In the genomic region with DNA sequence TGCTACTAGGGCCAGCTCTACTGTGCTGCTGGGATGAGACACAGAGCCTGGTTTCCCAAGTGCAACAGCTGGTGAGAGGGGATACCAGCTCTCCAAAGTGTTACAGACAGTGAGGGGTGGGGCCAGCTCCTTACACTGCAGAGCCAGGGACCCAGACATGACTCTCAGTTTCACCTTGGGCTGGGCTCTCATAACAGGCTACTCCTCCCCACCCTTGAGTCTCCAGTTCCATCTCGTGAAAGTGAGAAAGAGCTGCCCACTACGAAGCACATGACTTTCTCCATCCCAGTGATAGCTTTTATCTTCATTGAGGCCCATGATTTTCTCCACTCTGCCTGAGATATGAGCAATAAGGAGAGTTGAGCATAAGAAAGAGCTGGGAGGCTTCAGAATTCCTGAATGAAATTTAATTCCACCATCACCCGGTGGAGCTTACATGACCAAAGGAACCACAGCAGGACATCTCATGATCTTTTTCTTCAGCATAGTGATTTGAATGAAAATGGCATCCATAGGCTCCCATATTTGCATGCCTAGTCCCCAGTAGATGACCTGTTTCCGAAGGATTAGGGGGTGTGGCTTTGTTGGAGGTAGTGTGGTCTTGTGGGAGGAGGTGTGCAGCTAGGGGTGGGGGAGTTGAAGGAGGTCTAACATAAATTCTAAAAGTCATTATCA, we compare ENCODE assay signal across 17 mouse cellular contexts.
"Had no signal": no experiment of that assay in that cellular context is flagged by ENCODE, and none has a peak within 500 bp of the region (broad histone marks: within the 10 kb centered on the region; RNA-seq: fewer than 3 reads in every experiment).

No protein-coding gene starts in this region.

- H3K9ac ChIP-seq: liver, embryonic 13.5 days; midbrain, embryonic 15.5 days; neural tube, embryonic 12.5 days had no signal

- DNase-seq: kidney, adult 2 months; kidney, postnatal 25 days; layer of hippocampus, adult 9-11 months; layer of hippocampus, postnatal 36 days; liver, embryonic 13.5 days; lung, adult 2 months; lung, postnatal 36 days; thymus, adult 2 months; thymus, postnatal 25 days had no signal

- H3K36me3 ChIP-seq: liver, embryonic 13.5 days; midbrain, embryonic 10.5 days; midbrain, embryonic 15.5 days; neural tube, embryonic 12.5 days had no signal

- H3K9me3 ChIP-seq: liver, embryonic 13.5 days; midbrain, embryonic 10.5 days; midbrain, embryonic 15.5 days; neural tube, embryonic 12.5 days had no signal

- H3K4me3 ChIP-seq: layer of hippocampus, adult 2 months; liver, embryonic 13.5 days; megakaryocyte, embryonic 14.5 days; midbrain, embryonic 10.5 days; midbrain, embryonic 15.5 days; neural tube, embryonic 12.5 days had no signal

- H3K4me1 ChIP-seq: liver, embryonic 13.5 days; megakaryocyte, embryonic 14.5 days; midbrain, embryonic 10.5 days; midbrain, embryonic 15.5 days; neural tube, embryonic 12.5 days had no signal

- H3K27ac ChIP-seq: kidney, postnatal 0 days; layer of hippocampus, adult 2 months; liver, embryonic 13.5 days; midbrain, embryonic 10.5 days; midbrain, embryonic 15.5 days; neural tube, embryonic 12.5 days had no signal

- H3K27me3 ChIP-seq: liver, embryonic 13.5 days; megakaryocyte, embryonic 14.5 days; midbrain, embryonic 15.5 days; neural tube, embryonic 12.5 days had no signal

- ATAC-seq: intestine, postnatal 0 days; lung, postnatal 0 days; midbrain, embryonic 15.5 days had no signal

- H3K4me2 ChIP-seq: liver, embryonic 13.5 days; midbrain, embryonic 15.5 days; neural tube, embryonic 12.5 days had no signal
